Mouse (Mus musculus): ENCODE data around the gene Sult2a8. TPM values are rescaled to one million over a fixed set of nuclear protein-coding genes. Genes with fewer than 3 reads are reported as not detected.

Sult2a8 gene
- total RNA-seq (2023) = not detected

GRCm38 (mm10) chr7:14446534-14446933 lies at the start of gene Sult2a8:
TSS of gene Sult2a8 (minus strand) at chr7:14446769.

GRCm38 (mm10) chr7:14494130-14494529 lies 47.6 kb upstream of the Sult2a8 start, which contains the start of gene Sult2a7:
TSS of gene Sult2a7 (minus strand) at chr7:14494230.

Other genes starting within 250 kb of the Sult2a8 start
- not detected for gene Sult2a6, start 191.9 kb downstream of the Sult2a8 start, total RNA-seq (2023)
- gene Obox8, start 113.2 kb downstream of the Sult2a8 start, total RNA-seq (2023) = not detected
- not detected for gene Sult2a7, start 47.5 kb upstream of the Sult2a8 start, total RNA-seq (2023)
- gene Vmn1r90, start 116.7 kb upstream of the Sult2a8 start, total RNA-seq (2023) = not detected
- gene Obox7, start 212.7 kb upstream of the Sult2a8 start, total RNA-seq (2023) = not detected